Mouse (Mus musculus) midbrain, postnatal 0 days (tissue): Measurements from ENCODE around the gene Obp2b. TPM values are rescaled to one million over a fixed set of nuclear protein-coding genes. Genes with fewer than 3 reads are reported as not detected.
"Not testable (repeated sequence)": the region's sequence is repeated elsewhere in the genome, so short reads cannot be mapped to it uniquely, and the experiment has no call there.

Source experiments
- ATAC-seq: fragments of 200-750 bp; cut with Nextera tagmentation; 2 replicates; pipeline ENCODE4 v1.8.0; 2017; ENCODE audit warnings: moderate number of reproducible peaks, mild to moderate bottlenecking, moderate TSS enrichment, moderate library complexity; ENCODE audit not compliant: low FRiP score
- DNase-seq: peaks from one replicate; pipeline ENCODE4 v3.0.0-alpha.2; 2015; ENCODE audit warnings: low spot score
- H3K27ac ChIP-seq: fragments of 300-500 bp; sonication (generic); 2 replicates; pipeline ENCODE4 v1.5.1; 2014; ENCODE audit warnings: low read depth, mild to moderate bottlenecking, low read length, mixed read lengths
- H3K27me3 ChIP-seq: fragments of 300-500 bp; sonication (generic); 2 replicates; pipeline ENCODE4 v1.6.1; 2014; ENCODE audit warnings: low read length, control low read depth, mixed read lengths; ENCODE audit not compliant: insufficient read depth
- H3K36me3 ChIP-seq: fragments of 300-500 bp; sonication (generic); 2 replicates; pipeline ENCODE4 v1.6.1; 2014; ENCODE audit warnings: low read length, control low read depth, mixed read lengths; ENCODE audit not compliant: insufficient read depth
- H3K4me1 ChIP-seq: fragments of 300-500 bp; sonication (generic); 2 replicates; pipeline ENCODE4 v1.6.1; 2014; ENCODE audit warnings: mild to moderate bottlenecking, control low read depth, antibody characterized with exemption, low read length, mixed read lengths; ENCODE audit not compliant: insufficient read depth
- H3K4me2 ChIP-seq: fragments of 300-500 bp; sonication (generic); 2 replicates; pipeline ENCODE4 v1.6.1; 2014; ENCODE audit warnings: low read depth, mild to moderate bottlenecking, low read length, mixed read lengths; ENCODE audit not compliant: poor library complexity, severe bottlenecking
- H3K4me3 ChIP-seq: fragments of 300-500 bp; sonication (generic); 2 replicates; pipeline ENCODE4 v1.5.1; 2014; ENCODE audit warnings: low read depth, mild to moderate bottlenecking, low read length, moderate library complexity
- H3K9ac ChIP-seq: fragments of 300-500 bp; sonication (generic); replicated peaks from 2 replicates; pipeline ENCODE4 v1.6.1; 2014; ENCODE audit warnings: mild to moderate bottlenecking, low read length, moderate library complexity, mixed read lengths; ENCODE audit not compliant: poor library complexity, severe bottlenecking
- H3K9me3 ChIP-seq: fragments of 300-500 bp; sonication (generic); 2 replicates; pipeline ENCODE4 v1.6.1; 2016; ENCODE audit warnings: low read length, control low read depth
- CTCF ChIP-seq: IDR thresholded peaks from 2 replicates; pipeline ENCODE4 v1.5.1; 2016; ENCODE audit warnings: antibody characterized with exemption, mild to moderate bottlenecking
- WGBS: fragments of 180-500 bp; shearing (Covaris S2); extraction: QIAGEN DNeasy Blood & Tissue Kit; methylation state at CpG from one replicate; pipeline ENCODE4 v1.1.7; 2014; 5-methylcytosine and 5-hydroxymethylcytosine counted together
- polyA plus RNA-seq: library from polyadenylated mRNA; unstranded; fragments of >200 nt; fragmentation: Nextera tagmentation; extraction: Ambion mirVana; gene quantifications from 2 replicates; pipeline ENCODE4 v1.2.1, GENCODE M21; 2015
- total RNA-seq: library from RNA; depleted of rRNA; stranded (reverse); fragments of >200 nt; gene quantifications from 2 replicates; pipeline ENCODE4 v1.2.3, GENCODE M21; 2014; rRNA removed

The Obp2b gene
- total RNA-seq (not detected in 2 replicates), polyA plus RNA-seq (not detected in 2 replicates)

GRCm38 (mm10) chr2:25736709-25737108 lies at the start of gene Obp2b:
Obp2b (plus strand) TSS chr2:25737009.
- H3K27me3 ChIP-seq, ATAC-seq, H3K9ac ChIP-seq, H3K9me3 ChIP-seq, H3K4me1 ChIP-seq, H3K4me3 ChIP-seq, DNase-seq, H3K36me3 ChIP-seq, H3K27ac ChIP-seq, H3K4me2 ChIP-seq: not testable (repeated sequence)
- 81% methylated on average over 3 of the region's 3 CpGs for WGBS

DNA sequence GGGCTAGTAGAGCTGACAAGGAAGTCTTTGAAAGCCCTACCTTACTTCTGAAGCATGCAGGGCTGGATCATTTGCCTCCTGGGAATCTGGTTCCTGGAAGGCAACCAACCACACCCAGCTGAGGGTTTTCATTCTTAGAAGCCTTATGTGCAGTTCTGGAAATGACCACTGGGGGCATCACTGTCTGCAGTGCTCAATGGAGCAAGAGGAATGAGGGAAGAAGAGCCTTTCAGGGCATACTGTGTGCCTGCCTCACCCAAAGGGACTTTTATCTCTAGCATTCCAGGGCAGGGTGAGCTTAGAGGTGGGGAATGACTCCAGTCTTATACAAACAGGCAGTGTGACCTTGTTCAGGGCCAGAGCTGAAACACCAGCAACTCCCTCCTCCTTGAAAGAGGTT lies 42.2 kb upstream of the Obp2b start:
- H3K4me1 ChIP-seq, result no peaks in the 10 kb centered on the region
- no peak overlapping the region for H3K4me3 ChIP-seq
- no peak overlapping the region for H3K9ac ChIP-seq
- H3K27me3 ChIP-seq, result no peaks in the 10 kb centered on the region
- peak; percentile 77 for TF ChIP-seq CTCF
- H3K4me2 ChIP-seq, result no peak overlapping the region
- no peaks in the 10 kb centered on the region for H3K36me3 ChIP-seq
- H3K9me3 ChIP-seq, result no peaks in the 10 kb centered on the region
- peak; percentile 63 for DNase-seq
- no peak overlapping the region for H3K27ac ChIP-seq
- ATAC-seq, result no peak

- TF ChIP-seq CTCF, result no peak
- Histone ChIP-seq H3K4me2 (no peak overlapping the region), H3K4me1 (no peaks in the 10 kb centered on the region), H3K36me3 (no peaks in the 10 kb centered on the region), H3K4me3 (no peak overlapping the region), H3K27me3 (no peaks in the 10 kb centered on the region), H3K27ac (no peak overlapping the region), H3K9ac (no peak overlapping the region), H3K9me3 (no peaks in the 10 kb centered on the region)
- ATAC-seq (no peak), DNase-seq (no peak)
- 70% methylated on average over 4 of the region's 4 CpGs for WGBS
Observed at GRCm38 (mm10) chr2:25696951-25697350, 39.9 kb upstream of the Obp2b start.

GRCm38 (mm10) chr2:25698696-25699095 lies 38.1 kb upstream of the Obp2b start:
- H3K9me3 ChIP-seq, result no peaks in the 10 kb centered on the region
- no peak for TF ChIP-seq CTCF
- no peak overlapping the region for H3K4me3 ChIP-seq
- WGBS, result 90% methylated on average over 2 of the region's 2 CpGs
- H3K9ac ChIP-seq, result no peak overlapping the region
- H3K27me3 ChIP-seq, result no peaks in the 10 kb centered on the region
- H3K27ac ChIP-seq, result no peak overlapping the region
- no peaks in the 10 kb centered on the region for H3K36me3 ChIP-seq
- H3K4me2 ChIP-seq, result no peak overlapping the region
- no peaks in the 10 kb centered on the region for H3K4me1 ChIP-seq
- ATAC-seq, result no peak
- DNase-seq, result no peak

DNA sequence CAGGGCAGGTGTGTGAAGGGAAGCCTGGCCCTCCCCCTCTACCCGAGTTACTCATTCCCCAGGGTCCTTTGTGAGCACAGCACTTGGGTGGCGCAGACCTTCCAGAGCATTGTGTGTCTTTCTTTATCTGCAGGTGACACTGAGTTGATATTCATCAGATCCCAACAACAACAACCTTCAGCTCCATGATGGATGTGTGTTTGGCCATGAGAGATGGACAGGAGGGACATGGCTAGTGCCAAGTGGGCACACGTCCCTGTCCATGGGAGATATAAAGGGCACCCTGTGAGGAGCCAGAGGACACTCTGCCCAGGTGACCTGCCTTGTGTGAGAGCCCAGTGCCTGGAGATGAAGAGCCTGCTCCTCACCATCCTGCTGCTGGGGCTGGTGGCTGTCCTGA lies 37.1 kb upstream of the Obp2b start, which contains the start of gene Obp2a:
Obp2a (plus strand) TSS at position 301 of the 400 bp plus-strand sequence.
- not testable (repeated sequence) for DNase-seq, H3K9ac ChIP-seq
- 90% methylated on average over 3 of the region's 3 CpGs for WGBS

GRCm38 (mm10) chr2:25701001-25701400 lies 35.8 kb upstream of the Obp2b start:
- Histone ChIP-seq H3K4me3 (no peak overlapping the region), H3K4me2 (no peak overlapping the region), H3K9ac (no peak overlapping the region), H3K9me3 (no peaks in the 10 kb centered on the region), H3K4me1 (no peaks in the 10 kb centered on the region), H3K36me3 (no peaks in the 10 kb centered on the region), H3K27ac (no peak overlapping the region), H3K27me3 (no peaks in the 10 kb centered on the region)
- ATAC-seq (no peak), DNase-seq (no peak)
- no peak for TF ChIP-seq CTCF
- 90% methylated on average over 5 of the region's 5 CpGs for WGBS

More for the DNA sequence above, 37.1 kb upstream of the Obp2b start, which contains the start of gene Obp2a:
- not testable (repeated sequence) for H3K4me3 ChIP-seq, ATAC-seq, H3K4me2 ChIP-seq, H3K36me3 ChIP-seq, H3K4me1 ChIP-seq, H3K27me3 ChIP-seq, H3K9me3 ChIP-seq, H3K27ac ChIP-seq
